Mouse (Mus musculus) hindbrain, embryonic 16.5 days (tissue): ENCODE measurements around the gene Baiap2. TPM values are rescaled to one million over a fixed set of nuclear protein-coding genes. Genes with fewer than 3 reads are reported as not detected.
A peak's percentile ranks its signal among the peaks of the same experiment; 100 is the strongest.

ENCODE experiments used
- ATAC-seq: fragments of 200-750 bp; cut with Nextera tagmentation; 2 replicates; pipeline ENCODE4 v1.8.0; 2017; ENCODE audit warnings: moderate TSS enrichment, moderate library complexity
- H3K27ac ChIP-seq: fragments of 300-500 bp; sonication (generic); 2 replicates; pipeline ENCODE4 v1.5.1; 2014; ENCODE audit warnings: low read depth, mild to moderate bottlenecking, control low read depth, low read length, moderate library complexity
- H3K27me3 ChIP-seq: fragments of 300-500 bp; sonication (generic); replicated peaks from 2 replicates; pipeline ENCODE4 v1.6.1; 2014; ENCODE audit warnings: low read length; ENCODE audit not compliant: control insufficient read depth, insufficient read depth
- H3K36me3 ChIP-seq: fragments of 300-500 bp; sonication (generic); 2 replicates; pipeline ENCODE4 v1.6.1; 2014; ENCODE audit warnings: mild to moderate bottlenecking, low read length, moderate library complexity, mixed read lengths; ENCODE audit not compliant: control insufficient read depth, insufficient read depth
- H3K4me1 ChIP-seq: fragments of 300-500 bp; sonication (generic); 2 replicates; pipeline ENCODE4 v1.6.1; 2014; ENCODE audit warnings: low read depth, low read length; ENCODE audit not compliant: control insufficient read depth, insufficient read depth
- H3K4me2 ChIP-seq: fragments of 300-500 bp; sonication (generic); 2 replicates; pipeline ENCODE4 v1.6.1; 2014; ENCODE audit warnings: mild to moderate bottlenecking, low read length, control low read depth, moderate library complexity
- H3K4me3 ChIP-seq: fragments of 300-500 bp; sonication (generic); 2 replicates; pipeline ENCODE4 v1.5.1; 2014; ENCODE audit warnings: mild to moderate bottlenecking, low read length, control low read depth, moderate library complexity
- H3K9ac ChIP-seq: fragments of 300-500 bp; sonication (generic); 2 replicates; pipeline ENCODE4 v1.6.1; 2014; ENCODE audit warnings: low read depth, mild to moderate bottlenecking, control low read depth, low read length, moderate library complexity
- H3K9me3 ChIP-seq: fragments of 300-500 bp; sonication (generic); 2 replicates; pipeline ENCODE4 v1.6.1; 2014; ENCODE audit warnings: mild to moderate bottlenecking, low read length, moderate library complexity; ENCODE audit not compliant: control insufficient read depth
- WGBS: fragments of 180-500 bp; shearing (Covaris S2); extraction: QIAGEN DNeasy Blood & Tissue Kit; methylation state at CpG from one replicate; pipeline ENCODE4 v1.1.7; 2014; 5-methylcytosine and 5-hydroxymethylcytosine counted together
- polyA plus RNA-seq: library from polyadenylated mRNA; unstranded; fragments of >200 nt; fragmentation: Nextera tagmentation; extraction: Ambion mirVana; gene quantifications from 2 replicates; pipeline ENCODE4 v1.2.1, GENCODE M21; 2015

Gene Baiap2
- polyA plus RNA-seq, 1 experiment from 2014 or later = 23.9 TPM

DNA sequence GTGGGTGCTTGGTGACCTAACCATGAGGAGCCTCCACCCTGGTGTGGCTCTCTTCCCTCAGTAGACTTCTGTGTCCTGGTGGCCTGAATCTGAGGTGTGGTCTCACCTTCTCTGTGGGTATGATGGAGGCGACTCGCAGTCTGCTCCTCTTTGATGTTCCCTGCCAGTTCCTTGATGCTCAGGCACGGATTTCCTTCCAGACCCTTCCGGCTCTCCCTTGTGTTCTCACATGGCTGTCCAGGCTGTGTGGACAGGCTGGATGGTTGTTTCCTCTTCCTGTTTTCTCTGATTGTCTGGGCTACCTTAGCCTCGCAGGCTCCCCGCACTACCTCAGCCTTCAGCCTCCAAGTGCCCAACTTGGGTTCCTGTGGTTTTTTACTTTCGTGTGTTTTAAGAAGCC, 16.3 kb downstream of the Baiap2 start:
- Histone ChIP-seq H3K9ac (no peak overlapping the region), H3K36me3 (no peaks in the 10 kb centered on the region), H3K4me1 (no peaks in the 10 kb centered on the region), H3K9me3 (no peaks in the 10 kb centered on the region), H3K4me2 (no peak overlapping the region), H3K27me3 (no peaks in the 10 kb centered on the region), H3K4me3 (no peak overlapping the region), H3K27ac (no peak overlapping the region)
- WGBS = 85% methylated on average over 7 of the region's 7 CpGs
- ATAC-seq = no peak

DNA sequence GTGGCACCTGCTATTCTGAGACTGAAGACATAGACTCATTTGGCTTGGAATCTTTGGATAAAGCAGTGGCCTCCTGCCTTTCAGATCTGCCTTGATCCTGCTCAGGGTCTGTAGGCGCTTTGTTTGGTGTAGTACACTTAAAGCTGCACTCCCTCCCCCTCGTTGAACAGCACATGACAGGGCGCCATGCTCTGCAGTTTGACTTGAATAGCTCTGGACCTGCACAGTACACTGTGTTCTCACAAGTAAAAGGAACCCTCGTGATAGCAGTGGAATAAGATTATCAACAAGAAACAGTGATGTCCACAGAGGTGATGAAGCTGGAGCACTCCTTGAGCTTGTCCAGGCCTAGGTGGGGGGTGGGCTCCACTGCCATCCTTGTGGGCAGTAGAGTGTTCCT, 17.2 kb downstream of the Baiap2 start:
- Histone ChIP-seq H3K9me3 (no peaks in the 10 kb centered on the region), H3K4me1 (no peaks in the 10 kb centered on the region)
- 74% methylated on average over 4 of the region's 4 CpGs for WGBS

DNA sequence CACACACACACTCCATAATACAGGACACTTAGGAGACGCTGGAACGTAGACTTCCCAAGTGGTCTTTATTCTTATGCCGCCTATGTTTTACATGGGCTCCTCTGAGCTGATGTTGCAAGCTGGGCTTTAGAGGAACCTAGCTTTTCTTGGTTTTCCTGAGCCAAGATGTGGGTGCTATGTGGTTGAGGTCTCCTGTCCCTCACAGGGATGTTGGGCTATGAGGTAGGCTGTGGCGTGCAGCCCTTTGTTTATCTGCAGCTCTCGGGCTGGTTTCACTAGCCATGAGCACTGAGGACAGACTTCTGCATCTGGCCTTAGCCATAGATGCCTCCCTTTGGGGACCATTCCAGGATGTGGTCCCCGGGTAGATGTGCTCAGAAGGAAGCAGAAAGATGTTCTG, 18.1 kb downstream of the Baiap2 start:
- Histone ChIP-seq H3K4me1 (no peaks in the 10 kb centered on the region; the same call in 1 of the 2 replicates), H3K4me2 (no peak overlapping the region), H3K4me3 (no peak overlapping the region), H3K9ac (no peak overlapping the region), H3K36me3 (no peaks in the 10 kb centered on the region), H3K27me3 (no peaks in the 10 kb centered on the region), H3K9me3 (no peaks in the 10 kb centered on the region), H3K27ac (no peak overlapping the region)
- 94% methylated on average over 6 of the region's 6 CpGs for WGBS
- ATAC-seq = no peak

More for the DNA sequence above, 17.2 kb downstream of the Baiap2 start:
- H3K36me3 ChIP-seq = no peaks in the 10 kb centered on the region
- H3K4me3 ChIP-seq = no peak overlapping the region
- H3K4me2 ChIP-seq = no peak overlapping the region
- no peak for ATAC-seq
- H3K27me3 ChIP-seq = no peaks in the 10 kb centered on the region
- H3K27ac ChIP-seq = no peak overlapping the region
- no peak overlapping the region for H3K9ac ChIP-seq

DNA sequence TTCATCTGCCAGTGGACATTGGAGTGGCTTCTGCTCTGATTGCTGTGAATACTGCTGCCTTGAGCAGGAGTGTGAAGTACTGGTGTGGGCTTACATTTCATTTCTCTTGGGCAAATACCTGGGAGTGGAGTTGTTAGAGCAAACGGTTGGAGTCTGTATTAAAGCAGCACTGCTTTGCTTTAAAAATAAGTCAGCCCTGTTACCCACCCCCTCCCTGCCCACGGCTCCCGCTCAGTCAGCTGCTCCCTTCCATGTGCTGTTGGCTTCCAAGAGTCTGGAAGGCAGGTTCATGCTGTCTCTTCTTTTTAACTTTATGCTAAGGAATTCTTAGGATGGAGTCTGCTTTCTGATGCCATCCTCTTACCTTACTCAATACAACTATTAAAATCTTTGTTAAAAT, 18.9 kb downstream of the Baiap2 start:
- H3K27me3 ChIP-seq = no peaks in the 10 kb centered on the region
- WGBS = 82% methylated on average over 3 of the region's 3 CpGs
- no peak for ATAC-seq

DNA sequence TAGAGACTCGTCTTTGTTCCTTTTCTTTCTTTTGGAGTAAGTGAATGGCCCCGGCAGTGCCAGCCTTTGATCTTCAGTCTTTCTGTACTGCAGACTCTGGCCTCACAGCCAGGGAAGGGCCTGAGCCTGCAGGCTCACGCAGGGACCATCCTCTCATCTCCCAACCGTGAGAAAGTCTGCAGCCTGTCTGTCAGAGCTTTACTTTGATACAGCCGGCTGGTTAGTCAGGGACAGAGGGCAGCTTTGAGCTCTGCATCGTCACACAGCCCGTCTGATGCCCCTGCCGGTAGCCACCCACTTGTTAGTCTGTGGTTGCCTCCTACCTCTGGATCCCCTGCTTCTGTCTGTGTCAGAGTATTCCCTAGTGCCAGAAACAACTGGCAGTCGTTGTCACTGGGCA, 22.5 kb downstream of the Baiap2 start:
- Histone ChIP-seq H3K4me2 (no peak overlapping the region), H3K36me3 (no peaks in the 10 kb centered on the region), H3K9me3 (no peaks in the 10 kb centered on the region), H3K27me3 (no peaks in the 10 kb centered on the region), H3K4me1 (peaks cover 7% of the 10 kb centered on the region), H3K27ac (no peak overlapping the region), H3K9ac (no peak overlapping the region), H3K4me3 (no peak overlapping the region)
- no peak for ATAC-seq
- whole genome bisulfite sequencing = 12% methylated on average over 9 of the region's 9 CpGs

More for the DNA sequence above, 18.9 kb downstream of the Baiap2 start:
- H3K4me1 ChIP-seq = no peaks in the 10 kb centered on the region; the same call in 1 of the 2 replicates
- no peaks in the 10 kb centered on the region for H3K36me3 ChIP-seq
- H3K9ac ChIP-seq = no peak overlapping the region
- no peak overlapping the region for H3K4me2 ChIP-seq
- H3K4me3 ChIP-seq = no peak overlapping the region
- no peaks in the 10 kb centered on the region for H3K9me3 ChIP-seq
- H3K27ac ChIP-seq = no peak overlapping the region

DNA sequence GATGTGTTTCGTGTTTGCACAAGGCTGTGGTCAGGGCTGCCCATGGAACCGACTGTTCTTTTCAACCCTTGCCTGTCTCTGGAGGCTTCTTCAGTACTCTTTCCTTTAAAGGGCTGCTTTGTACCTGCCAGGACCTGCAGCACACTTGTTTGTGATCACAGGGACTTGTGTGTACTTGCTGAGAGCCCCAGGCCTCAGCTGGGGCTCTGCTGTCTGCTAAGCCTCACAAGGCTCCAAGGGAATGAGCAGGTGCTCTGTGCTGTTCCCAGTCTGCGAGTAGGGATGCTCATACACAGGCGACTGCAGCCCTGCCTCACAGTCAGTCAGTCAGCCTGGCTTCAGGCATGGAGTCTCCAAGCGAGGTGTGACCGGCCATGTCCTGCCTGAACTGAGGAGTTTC, 23.7 kb downstream of the Baiap2 start:
- WGBS = 85% methylated on average over 6 of the region's 6 CpGs
- H3K36me3 ChIP-seq = no peaks in the 10 kb centered on the region
- H3K9me3 ChIP-seq = no peaks in the 10 kb centered on the region
- H3K4me3 ChIP-seq = no peak overlapping the region
- H3K27ac ChIP-seq = no peak overlapping the region
- no peak overlapping the region for H3K4me2 ChIP-seq
- no peak for ATAC-seq
- H3K9ac ChIP-seq = no peak overlapping the region
- H3K27me3 ChIP-seq = no peaks in the 10 kb centered on the region
- peaks cover 17% of the 10 kb centered on the region for H3K4me1 ChIP-seq

DNA sequence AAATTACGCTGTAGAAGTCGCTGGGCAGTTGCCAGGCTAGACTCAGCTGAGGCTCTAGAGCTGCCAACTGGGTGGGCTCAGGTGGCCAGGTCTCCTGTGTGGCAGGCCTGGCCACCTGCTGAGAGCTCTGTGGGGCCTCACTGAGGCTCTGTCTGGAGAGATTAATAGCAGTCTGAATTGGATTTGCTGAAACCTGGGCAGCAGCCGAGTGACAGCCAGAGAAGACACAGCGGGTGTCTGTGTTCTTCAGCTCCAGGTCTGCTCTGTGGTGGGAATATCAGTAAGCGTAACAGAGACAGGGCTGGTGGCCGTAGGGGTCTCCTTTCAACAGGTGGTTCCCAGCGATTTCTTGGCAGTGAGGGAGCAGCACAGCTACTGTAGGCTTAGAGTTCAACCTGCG, 24.8 kb downstream of the Baiap2 start:
- Histone ChIP-seq H3K4me2 (no peak overlapping the region), H3K36me3 (no peaks in the 10 kb centered on the region), H3K27ac (no peak overlapping the region), H3K4me3 (no peak overlapping the region), H3K9ac (no peak overlapping the region), H3K4me1 (peaks cover 17% of the 10 kb centered on the region), H3K27me3 (no peaks in the 10 kb centered on the region), H3K9me3 (no peaks in the 10 kb centered on the region)
- no peak for ATAC-seq
- WGBS = 60% methylated on average over 8 of the region's 8 CpGs

DNA sequence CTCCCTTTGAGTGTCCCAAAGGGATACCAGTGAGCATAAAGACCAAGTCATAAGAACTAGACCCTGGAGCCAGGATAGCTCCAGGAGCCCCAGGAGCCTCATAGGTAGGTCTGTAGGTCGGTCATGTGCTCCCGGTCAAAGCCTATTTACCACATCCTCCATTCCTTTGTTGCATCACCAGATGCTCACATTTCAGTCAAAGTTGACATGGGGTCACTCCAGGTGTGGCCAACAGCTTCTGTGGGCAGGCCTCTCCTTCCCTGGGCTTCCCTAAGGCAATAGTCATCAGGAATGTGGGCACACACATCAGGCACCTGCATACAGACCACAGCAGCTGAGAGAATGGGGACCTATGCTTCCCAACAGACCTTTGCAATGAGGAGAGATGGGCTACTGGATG, 25.3 kb downstream of the Baiap2 start:
- Histone ChIP-seq H3K27ac (no peak overlapping the region), H3K4me3 (no peak overlapping the region), H3K27me3 (no peaks in the 10 kb centered on the region), H3K4me2 (no peak overlapping the region), H3K36me3 (no peaks in the 10 kb centered on the region), H3K9ac (no peak overlapping the region), H3K4me1 (peaks cover 17% of the 10 kb centered on the region), H3K9me3 (no peaks in the 10 kb centered on the region)
- ATAC-seq = no peak
- WGBS = 88% methylated on average over 2 of the region's 2 CpGs

DNA sequence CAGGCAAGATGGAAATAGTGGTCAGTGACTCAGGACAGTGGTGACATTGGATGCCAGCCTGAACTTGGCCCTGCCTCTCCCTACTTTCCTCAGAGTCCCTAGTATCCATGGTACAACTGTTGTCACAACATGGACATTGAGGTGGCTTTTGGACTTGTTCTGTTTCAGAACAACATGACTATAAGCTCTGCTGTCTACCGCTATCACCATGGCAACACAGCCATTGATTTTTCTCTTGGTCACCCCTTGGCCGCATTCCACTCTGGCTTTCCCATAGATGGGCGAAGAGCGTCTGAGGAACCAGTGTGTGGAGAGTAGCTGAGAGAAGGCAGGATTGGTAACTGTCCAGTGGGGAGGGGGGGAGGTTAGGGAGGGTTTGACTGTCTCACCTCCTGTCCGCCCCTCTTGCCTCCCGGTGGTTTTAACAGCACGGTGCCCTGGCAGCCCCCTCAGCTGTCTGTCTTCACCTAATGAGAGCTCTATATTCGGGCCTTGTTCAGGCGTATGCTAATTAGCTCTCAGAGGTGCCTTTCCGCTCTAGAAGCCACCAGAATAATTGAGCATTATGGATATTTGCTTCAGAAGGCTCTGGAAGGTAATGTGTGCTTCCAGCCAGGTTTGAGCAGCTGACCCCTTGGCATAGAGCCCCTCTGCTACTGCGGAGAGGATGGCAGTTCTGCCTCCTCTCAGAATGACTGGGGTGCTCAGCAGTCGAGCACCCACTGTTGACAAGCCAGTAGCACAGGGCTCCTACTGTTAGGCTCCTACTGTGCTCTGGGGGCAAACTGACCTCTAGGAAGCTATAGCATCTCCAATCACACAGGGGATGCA, 27.7 kb downstream of the Baiap2 start:
- Histone ChIP-seq H3K9me3 (no peaks in the 10 kb centered on the region), H3K4me2 (no peak overlapping the region), H3K27ac (peak overlapping the region; percentile 77), H3K36me3 (no peaks in the 10 kb centered on the region), H3K4me1 (peaks cover 17% of the 10 kb centered on the region), H3K9ac (no peak overlapping the region), H3K4me3 (no peak overlapping the region), H3K27me3 (no peaks in the 10 kb centered on the region)
- WGBS = 18% methylated on average over 12 of the region's 12 CpGs
- ATAC-seq = peak; percentile 86
